Mouse (Mus musculus): ENCODE data around the gene Fus. TPM values are rescaled to one million over a fixed set of nuclear protein-coding genes. Genes with fewer than 3 reads are reported as not detected.
A peak's percentile ranks its signal among the peaks of the same experiment; 100 is the strongest.

The Fus gene
- polyA plus RNA-seq, 1 experiment from 2014 or later: 94.5 TPM

DNA sequence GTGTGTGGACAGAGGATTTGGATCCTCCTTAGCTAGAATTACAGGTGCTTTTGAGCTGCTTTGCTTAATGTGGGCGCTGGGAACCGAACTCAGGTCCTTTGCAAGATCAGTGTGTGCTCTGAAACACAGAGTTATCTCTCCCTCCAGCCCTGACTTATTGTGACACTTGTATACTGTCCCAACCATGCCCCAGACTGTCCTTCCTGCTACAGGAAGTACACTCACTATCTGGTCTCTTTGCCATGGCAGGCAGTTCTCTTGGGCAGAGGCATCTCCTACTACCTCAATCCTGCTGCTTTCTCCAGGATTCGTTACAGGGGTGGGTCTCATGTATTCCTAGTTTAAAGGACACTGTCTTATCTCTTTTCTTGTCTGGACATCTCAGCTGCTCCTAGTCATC, 51.0 kb downstream of the Fus start:
- 68% methylated on average over 3 of the region's 3 CpGs for WGBS (ENCODE audit: insufficient replicate concordance)
- Histone ChIP-seq H3K4me3 (ENCODE audit: low read depth, low read length) (no peak overlapping the region), H3K36me3 (replicated peaks; ENCODE audit: insufficient read depth, low read length) (no peaks in the 10 kb centered on the region), H3K4me2 (ENCODE audit: low read depth, low read length) (no peak overlapping the region), H3K27ac (ENCODE audit: low read depth) (no peak overlapping the region), H3K9me3 (ENCODE audit: low read length) (no peaks in the 10 kb centered on the region), H3K4me1 (ENCODE audit: insufficient read depth) (0 out of 2 replicates have a peak, but pooled peaks cover 2% of the 10 kb centered on the region), H3K27me3 (ENCODE audit: insufficient read depth, low read length) (no peaks in the 10 kb centered on the region), H3K9ac (replicated peaks) (no peak overlapping the region)
- TF ChIP-seq CTCF (IDR thresholded peaks at IDR 0.05; ENCODE audit: low read depth) (no peak), EP300 (IDR thresholded peaks at IDR 0.05; ENCODE audit: low read depth) (no peak)
- DNase-seq (no peak), ATAC-seq (no peak)

- no peaks in the 10 kb centered on the region for H3K36me3 ChIP-seq (replicated peaks; ENCODE audit: insufficient read depth, low read length)
- no peak overlapping the region for H3K27ac ChIP-seq (ENCODE audit: low read depth)
- H3K9ac ChIP-seq (replicated peaks): no peak overlapping the region
- no peak overlapping the region for H3K4me3 ChIP-seq (ENCODE audit: low read depth, low read length)
- no peak for TF ChIP-seq EP300 (IDR thresholded peaks at IDR 0.05; ENCODE audit: low read depth)
- TF ChIP-seq CTCF (IDR thresholded peaks at IDR 0.05; ENCODE audit: low read depth): no peak
- DNase-seq (no peak), ATAC-seq (peak; percentile 31; the same call in 1 of the 2 replicates)
- H3K9me3 ChIP-seq (ENCODE audit: low read length): no peaks in the 10 kb centered on the region
- H3K4me2 ChIP-seq (ENCODE audit: low read depth, low read length): no peak overlapping the region
- 53% methylated on average over 2 of the region's 2 CpGs for WGBS (ENCODE audit: insufficient replicate concordance)
- 0 out of 2 replicates have a peak, but pooled peaks cover 2% of the 10 kb centered on the region for H3K4me1 ChIP-seq (ENCODE audit: insufficient read depth)
- H3K27me3 ChIP-seq (ENCODE audit: insufficient read depth, low read length): no peaks in the 10 kb centered on the region
Observed at GRCm38 (mm10) chr7:128019187-128019586, 51.9 kb downstream of the Fus start.

DNA sequence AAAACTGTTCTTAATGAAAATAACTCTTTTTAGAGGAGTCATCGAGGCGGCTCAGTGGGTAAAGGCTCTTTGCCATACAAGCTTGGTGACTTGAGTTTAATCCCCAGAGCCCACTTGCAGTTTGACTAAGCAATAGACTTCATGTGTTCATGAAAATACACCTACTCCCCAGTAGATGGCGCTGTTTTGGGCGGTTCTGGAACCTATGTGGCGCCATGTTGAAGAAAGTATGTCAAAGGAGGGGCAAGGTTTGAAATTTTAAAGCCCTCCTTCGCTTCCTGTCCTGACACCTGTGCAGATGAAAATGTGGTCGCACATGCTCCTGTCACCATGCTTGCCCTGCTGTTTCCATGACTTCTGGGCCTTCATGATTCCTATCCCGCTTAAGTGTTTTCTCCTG, 55.7 kb downstream of the Fus start:
- Histone ChIP-seq H3K9me3 (ENCODE audit: low read length) (no peaks in the 10 kb centered on the region), H3K4me2 (ENCODE audit: low read depth, low read length) (no peak overlapping the region), H3K4me3 (ENCODE audit: low read depth, low read length) (no peak overlapping the region), H3K4me1 (ENCODE audit: insufficient read depth) (0 out of 2 replicates have a peak, but pooled peaks cover 2% of the 10 kb centered on the region), H3K9ac (replicated peaks) (no peak overlapping the region), H3K27me3 (ENCODE audit: insufficient read depth, low read length) (no peaks in the 10 kb centered on the region), H3K36me3 (replicated peaks; ENCODE audit: insufficient read depth, low read length) (no peaks in the 10 kb centered on the region), H3K27ac (ENCODE audit: low read depth) (no peak overlapping the region)
- no peak for DNase-seq
- 62% methylated on average over 8 of the region's 8 CpGs for WGBS (ENCODE audit: insufficient replicate concordance)
- ATAC-seq: no peak
- TF ChIP-seq CTCF (IDR thresholded peaks at IDR 0.05; ENCODE audit: low read depth): peak; percentile 63
- no peak for TF ChIP-seq EP300 (IDR thresholded peaks at IDR 0.05; ENCODE audit: low read depth)

- Histone ChIP-seq H3K4me1 (ENCODE audit: insufficient read depth) (0 out of 2 replicates have a peak, but pooled peaks cover 2% of the 10 kb centered on the region), H3K9me3 (ENCODE audit: low read length) (no peaks in the 10 kb centered on the region), H3K27ac (ENCODE audit: low read depth) (no peak overlapping the region), H3K4me2 (ENCODE audit: low read depth, low read length) (no peak overlapping the region), H3K27me3 (ENCODE audit: insufficient read depth, low read length) (no peaks in the 10 kb centered on the region), H3K4me3 (ENCODE audit: low read depth, low read length) (no peak overlapping the region), H3K36me3 (replicated peaks; ENCODE audit: insufficient read depth, low read length) (no peaks in the 10 kb centered on the region), H3K9ac (replicated peaks) (no peak overlapping the region)
- WGBS (ENCODE audit: insufficient replicate concordance): 80% methylated on average over 4 of the region's 4 CpGs
- TF ChIP-seq CTCF (IDR thresholded peaks at IDR 0.05; ENCODE audit: low read depth) (no peak), EP300 (IDR thresholded peaks at IDR 0.05; ENCODE audit: low read depth) (no peak)
- DNase-seq: no peak
- no peak for ATAC-seq
Observed at GRCm38 (mm10) chr7:128023565-128023964, 56.3 kb downstream of the Fus start.

- no peak for TF ChIP-seq EP300 (IDR thresholded peaks at IDR 0.05; ENCODE audit: low read depth)
- TF ChIP-seq CTCF (IDR thresholded peaks at IDR 0.05; ENCODE audit: low read depth): no peak
- Histone ChIP-seq H3K36me3 (replicated peaks; ENCODE audit: insufficient read depth, low read length) (no peaks in the 10 kb centered on the region), H3K4me2 (ENCODE audit: low read depth, low read length) (no peak overlapping the region)
Observed at GRCm38 (mm10) chr7:128024364-128024763, 57.1 kb downstream of the Fus start.

DNA sequence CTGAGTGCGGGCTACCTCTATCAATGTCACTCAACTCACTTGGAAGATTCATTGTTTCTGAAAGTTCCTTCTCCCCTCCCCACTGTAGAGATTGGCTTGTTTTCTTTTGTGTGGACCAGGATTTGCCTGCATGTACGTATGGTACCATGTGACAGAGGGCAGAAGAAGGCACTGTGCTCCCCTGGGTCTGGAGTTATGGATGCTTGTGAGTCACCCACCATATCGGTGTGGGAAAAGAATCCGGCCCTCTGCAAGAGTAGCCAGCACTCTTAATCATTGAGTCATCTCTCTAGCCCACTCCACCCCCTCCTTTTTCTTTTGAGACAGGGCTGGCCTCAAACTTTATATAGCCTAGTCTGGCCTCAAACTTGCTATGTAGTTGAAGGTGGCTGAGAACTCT, 57.7 kb downstream of the Fus start:
- H3K4me3 ChIP-seq (ENCODE audit: low read depth, low read length): no peak overlapping the region
- no peak for ATAC-seq
- no peaks in the 10 kb centered on the region for H3K27me3 ChIP-seq (ENCODE audit: insufficient read depth, low read length)
- no peak overlapping the region for H3K9ac ChIP-seq (replicated peaks)
- H3K4me2 ChIP-seq (ENCODE audit: low read depth, low read length): no peak overlapping the region
- no peaks in the 10 kb centered on the region for H3K36me3 ChIP-seq (replicated peaks; ENCODE audit: insufficient read depth, low read length)
- no peaks in the 10 kb centered on the region for H3K9me3 ChIP-seq (ENCODE audit: low read length)
- H3K4me1 ChIP-seq (ENCODE audit: insufficient read depth): no peaks in the 10 kb centered on the region
- no peak for TF ChIP-seq CTCF (IDR thresholded peaks at IDR 0.05; ENCODE audit: low read depth)
- TF ChIP-seq EP300 (IDR thresholded peaks at IDR 0.05; ENCODE audit: low read depth): no peak
- no peak for DNase-seq
- no peak overlapping the region for H3K27ac ChIP-seq (ENCODE audit: low read depth)
- WGBS (ENCODE audit: insufficient replicate concordance): 76% methylated on average over 4 of the region's 4 CpGs

More at GRCm38 (mm10) chr7:128024364-128024763, 57.1 kb downstream of the Fus start:
- WGBS (ENCODE audit: insufficient replicate concordance): 66% methylated on average over 9 of the region's 9 CpGs
- Histone ChIP-seq H3K27me3 (ENCODE audit: insufficient read depth, low read length) (no peaks in the 10 kb centered on the region), H3K4me3 (ENCODE audit: low read depth, low read length) (no peak overlapping the region), H3K9me3 (ENCODE audit: low read length) (no peaks in the 10 kb centered on the region), H3K4me1 (ENCODE audit: insufficient read depth) (no peaks in the 10 kb centered on the region), H3K9ac (replicated peaks) (no peak overlapping the region), H3K27ac (ENCODE audit: low read depth) (no peak overlapping the region)
- ATAC-seq (no peak), DNase-seq (no peak)

- no peak for ATAC-seq
Observed at GRCm38 (mm10) chr7:128025381-128025780, 58.1 kb downstream of the Fus start.

More at GRCm38 (mm10) chr7:128025381-128025780, 58.1 kb downstream of the Fus start:
- Histone ChIP-seq H3K27me3 (ENCODE audit: insufficient read depth, low read length) (no peaks in the 10 kb centered on the region), H3K27ac (ENCODE audit: low read depth) (no peak overlapping the region), H3K4me2 (ENCODE audit: low read depth, low read length) (no peak overlapping the region), H3K9ac (replicated peaks) (no peak overlapping the region), H3K36me3 (replicated peaks; ENCODE audit: insufficient read depth, low read length) (no peaks in the 10 kb centered on the region), H3K4me3 (ENCODE audit: low read depth, low read length) (no peak overlapping the region), H3K9me3 (ENCODE audit: low read length) (no peaks in the 10 kb centered on the region), H3K4me1 (ENCODE audit: insufficient read depth) (no peaks in the 10 kb centered on the region)
- DNase-seq: no peak
- 58% methylated on average over 4 of the region's 4 CpGs for WGBS (ENCODE audit: insufficient replicate concordance)
- TF ChIP-seq EP300 (IDR thresholded peaks at IDR 0.05; ENCODE audit: low read depth) (no peak), CTCF (IDR thresholded peaks at IDR 0.05; ENCODE audit: low read depth) (no peak)

All from liver, postnatal 0 days (tissue).